Mouse (Mus musculus) spleen, embryonic (tissue): ENCODE results near the gene Epb41l3.

ENCODE experiments used
- CTCF ChIA-PET: fragments of 350-600 bp; sonication (Branson Sonifier 250); formaldehyde crosslinking; loops from one replicate; lab custom pipeline; 2022; lab: Charles Lee

Epb41l3 gene

DNA sequence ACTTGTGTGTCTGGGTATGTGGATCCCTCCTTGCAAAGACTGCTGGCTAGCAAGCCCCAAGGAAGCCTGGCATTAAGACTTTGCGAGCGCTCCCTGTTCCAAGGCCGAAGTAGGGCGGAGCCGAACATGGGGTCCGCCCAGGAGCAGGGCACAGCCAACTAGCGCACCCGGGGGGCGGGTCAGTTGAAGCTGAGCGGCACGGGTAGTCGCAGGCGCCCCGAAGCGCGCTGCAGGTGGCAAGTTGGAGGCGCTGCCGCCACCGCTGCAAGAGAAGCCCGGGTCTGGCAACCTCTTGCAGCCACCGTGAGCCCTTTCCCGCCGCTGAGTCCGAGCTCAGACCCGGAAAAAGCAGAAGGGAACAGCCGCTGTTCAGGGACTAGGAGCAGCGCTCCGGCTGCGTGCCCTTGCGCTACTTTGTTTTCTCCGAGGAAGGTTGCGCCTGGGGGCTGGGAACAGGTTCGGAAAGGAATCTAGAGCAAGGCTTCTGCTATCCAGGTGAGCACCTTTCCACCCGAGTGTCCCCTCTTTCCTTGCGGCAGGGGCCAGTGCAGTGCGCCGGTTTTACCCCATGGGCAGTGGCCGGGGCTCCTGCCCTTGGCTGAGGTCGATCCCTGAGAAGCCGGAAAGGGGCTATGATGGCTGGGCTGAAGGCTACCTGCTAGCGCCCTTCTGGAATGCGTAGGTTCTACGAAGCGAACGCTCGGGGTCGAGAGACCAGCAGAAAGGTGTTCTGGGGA is at the start of gene Epb41l3:
Gene Epb41l3 (plus strand): TSS at position 183 of the 737 bp plus-strand sequence.
- CTCF ChIA-PET: no interaction called here

DNA sequence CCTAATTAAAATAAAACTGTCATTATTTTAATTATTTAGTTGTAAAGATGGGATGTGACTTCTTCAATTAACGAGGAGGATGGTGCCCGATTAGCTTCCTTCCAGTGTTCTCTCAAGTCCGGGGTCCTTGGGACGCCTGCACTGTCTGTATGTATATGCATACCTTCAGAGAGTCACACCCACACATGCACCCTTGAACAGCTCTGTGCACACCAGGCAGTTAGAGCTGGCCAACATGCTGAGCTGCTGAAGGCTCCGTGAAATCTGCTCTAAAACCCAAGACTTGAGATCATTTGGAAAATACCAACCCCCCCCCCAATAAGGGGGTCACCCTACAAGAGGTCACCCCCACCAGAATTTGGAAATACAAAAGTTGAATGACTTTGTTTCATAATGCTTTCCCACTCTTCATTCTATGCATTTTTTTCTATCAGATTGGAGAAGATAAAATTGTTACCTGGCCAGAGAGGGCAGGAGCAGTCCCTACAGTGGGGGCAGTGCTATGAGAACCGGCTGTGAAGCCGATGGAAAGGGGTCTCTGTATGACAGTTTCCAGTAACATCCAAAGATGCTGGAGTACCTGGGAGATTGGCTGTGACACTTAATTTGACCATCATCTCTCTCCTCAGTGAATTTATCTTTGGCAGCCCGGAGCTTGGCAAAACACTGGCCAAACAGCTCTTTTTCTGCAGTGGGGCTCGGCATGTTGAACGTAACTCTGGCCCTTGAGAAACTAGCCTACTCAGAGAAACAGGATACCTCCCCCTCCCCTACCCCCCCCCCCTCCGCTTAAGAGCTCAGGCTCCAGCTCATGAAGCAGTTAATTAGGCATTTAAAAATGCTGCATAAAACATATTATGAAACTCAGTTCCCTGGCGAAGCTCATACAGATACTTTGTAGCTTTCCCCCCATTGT is 36.5 kb upstream of the Epb41l3 start:
- CTCF ChIA-PET: interaction anchor here (0.5 kb wide), 1 partner anchor 606 kb away, joined by 3 read pairs; no protein-coding TSS in a partner anchor

GRCm38 (mm10) chr17:69041516-69041915 is 34.0 kb upstream of the Epb41l3 start:
- CTCF ChIA-PET: no interaction called here

DNA sequence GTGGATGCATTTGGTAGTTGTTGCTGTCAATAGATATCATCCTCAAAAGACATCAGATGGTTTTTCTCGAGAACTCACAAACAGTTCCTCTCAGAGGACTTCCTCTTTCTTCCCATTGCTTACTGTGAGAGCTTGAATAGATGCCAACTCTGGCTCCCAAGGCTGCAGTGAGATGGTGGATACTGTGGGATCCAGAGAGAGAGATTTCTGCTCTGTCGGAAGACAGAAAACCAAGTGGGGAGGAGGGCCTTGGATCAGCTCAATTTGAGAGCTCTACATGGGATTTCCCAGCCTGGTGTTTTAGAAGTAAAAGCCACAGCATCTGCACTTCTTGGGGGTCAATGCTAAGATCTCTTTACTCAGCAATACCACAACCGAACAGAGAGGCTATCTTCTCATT is 26.7 kb upstream of the Epb41l3 start:
- CTCF ChIA-PET: no interaction called here

GRCm38 (mm10) chr17:69054029-69054428 is 21.5 kb upstream of the Epb41l3 start:
- CTCF ChIA-PET: no interaction called here

- CTCF ChIA-PET: no interaction called here
These were observed 15.7 kb upstream of the Epb41l3 start for GRCm38 (mm10) chr17:69059760-69060159.

- CTCF ChIA-PET: no interaction called here
These were observed 15.1 kb upstream of the Epb41l3 start for GRCm38 (mm10) chr17:69060388-69060787.

DNA sequence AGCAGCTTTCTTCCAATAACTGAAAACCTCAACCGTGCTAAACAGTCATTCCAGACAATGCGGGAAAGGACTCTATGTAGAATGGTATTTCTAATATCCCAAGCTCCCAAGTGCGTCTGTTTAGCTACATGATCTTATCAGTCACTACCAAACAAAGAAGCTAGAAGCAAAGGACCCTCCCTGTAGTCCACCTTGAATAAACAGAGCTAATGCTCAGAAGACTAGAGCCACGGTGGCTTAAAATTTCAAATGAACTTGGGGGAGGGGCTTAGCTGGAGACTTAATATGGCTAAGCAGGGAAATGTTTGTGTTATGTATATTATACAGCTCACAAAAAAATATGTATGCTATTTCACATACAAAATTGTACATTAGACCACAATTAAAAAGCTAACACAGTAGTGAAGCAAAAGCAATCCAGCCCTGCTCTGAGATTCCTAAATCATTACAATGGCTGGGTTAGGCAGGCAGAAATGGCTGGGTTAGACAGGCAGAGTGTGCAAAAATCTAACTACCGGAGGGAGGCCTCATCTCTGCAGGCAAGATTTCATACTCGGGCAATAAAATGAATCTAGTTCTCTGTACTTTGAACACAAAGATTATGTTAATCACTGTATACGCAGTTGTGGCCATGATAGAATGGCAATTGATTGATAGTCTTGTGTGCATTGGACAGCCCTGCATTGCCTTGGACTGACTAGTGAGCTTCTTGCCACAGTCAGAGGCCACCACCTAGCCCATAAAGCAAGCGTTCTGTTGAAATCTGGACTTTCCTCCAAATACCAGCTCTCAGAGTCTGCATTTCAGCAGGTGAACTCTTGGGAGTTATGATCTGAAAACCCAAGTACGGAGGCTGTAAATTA is 13.4 kb upstream of the Epb41l3 start:
- CTCF ChIA-PET: no interaction called here

- CTCF ChIA-PET: no interaction called here
These were observed 7.3 kb upstream of the Epb41l3 start for GRCm38 (mm10) chr17:69067937-69068739.

DNA sequence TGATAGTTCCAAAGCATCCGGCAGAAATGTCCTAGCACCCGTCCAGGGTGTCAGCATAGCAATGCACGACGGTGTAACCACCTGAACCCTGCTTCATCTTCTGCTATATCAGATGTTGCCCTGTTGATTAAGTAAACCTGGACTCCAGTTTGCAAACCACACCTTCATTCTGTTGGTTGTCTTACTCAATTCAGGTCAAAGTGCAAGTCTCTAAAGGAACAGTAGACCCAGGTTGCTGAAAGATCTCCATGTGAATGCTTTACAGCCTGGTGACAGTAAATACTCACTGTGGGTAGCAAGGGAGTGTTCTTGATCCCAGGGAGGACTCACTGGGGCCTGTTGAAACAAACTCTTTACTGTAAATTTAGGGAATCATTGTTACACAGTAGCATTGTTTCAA is 1.4 kb upstream of the Epb41l3 start:
- CTCF ChIA-PET: no interaction called here

- CTCF ChIA-PET: no interaction called here
These were observed 749 bp downstream of the Epb41l3 start for GRCm38 (mm10) chr17:69076238-69076625.

DNA sequence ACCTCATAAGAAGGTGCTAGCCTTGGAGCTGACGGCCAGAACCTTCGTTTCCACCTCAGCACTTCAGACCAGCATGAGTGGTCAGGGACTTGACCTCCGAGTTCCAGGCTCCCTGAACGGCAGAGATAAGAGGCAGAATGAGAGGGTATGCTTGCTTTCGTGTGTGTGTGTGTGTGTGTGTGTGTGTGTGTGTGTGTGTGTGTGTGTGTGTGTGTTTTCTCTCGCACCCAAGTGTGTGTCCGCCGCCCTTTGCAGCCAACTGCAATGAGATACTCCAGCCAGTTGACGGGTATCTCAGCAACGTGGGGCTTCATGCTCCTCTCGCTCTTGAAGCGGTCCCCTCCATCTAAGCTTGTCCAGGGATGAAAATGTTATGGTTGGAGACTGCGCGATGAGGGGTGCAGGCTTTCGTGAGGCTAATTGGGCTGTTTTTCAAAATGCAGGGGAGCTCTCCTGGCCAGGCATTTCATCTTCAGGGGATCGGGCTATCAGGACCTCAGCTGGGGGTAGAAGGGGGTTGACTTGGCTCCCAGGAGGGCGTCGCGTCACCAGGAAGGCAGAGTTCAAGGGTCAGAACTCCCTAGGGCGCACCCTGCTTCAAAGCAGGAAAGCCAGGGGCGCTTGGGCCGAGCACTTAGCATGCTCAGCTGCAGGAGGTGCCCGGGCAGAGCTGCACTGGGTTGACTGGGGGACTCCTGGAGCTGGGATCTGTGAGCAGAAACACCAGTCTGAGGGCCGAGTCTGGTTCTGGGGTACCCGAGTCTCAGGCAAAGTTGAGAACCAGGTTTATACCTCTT is 1.5 kb downstream of the Epb41l3 start:
- CTCF ChIA-PET: no interaction called here

GRCm38 (mm10) chr17:69077544-69077920 is 2.0 kb downstream of the Epb41l3 start:
- CTCF ChIA-PET: no interaction called here

- CTCF ChIA-PET: no interaction called here
These were observed 6.8 kb downstream of the Epb41l3 start for GRCm38 (mm10) chr17:69082316-69082715.

DNA sequence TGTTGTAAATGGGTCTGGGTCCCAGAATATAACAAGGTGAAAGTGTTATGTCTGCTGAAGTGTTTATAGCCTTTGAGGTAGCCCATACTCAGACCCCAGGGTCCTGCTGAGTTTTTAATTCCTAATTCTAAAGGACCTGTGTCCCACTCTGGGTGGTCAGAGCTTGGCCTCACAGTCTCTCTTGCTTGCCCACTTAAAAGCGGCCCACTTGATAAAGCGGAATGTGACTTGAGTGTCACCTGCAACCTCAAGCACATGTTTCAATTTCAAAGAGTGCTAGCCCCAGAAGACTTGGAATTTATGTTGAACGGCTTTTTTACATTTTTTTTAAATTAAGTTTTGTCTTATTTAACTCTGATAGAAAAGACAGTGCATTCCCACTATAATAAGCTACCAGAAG is 16.1 kb downstream of the Epb41l3 start:
- CTCF ChIA-PET: no interaction called here

DNA sequence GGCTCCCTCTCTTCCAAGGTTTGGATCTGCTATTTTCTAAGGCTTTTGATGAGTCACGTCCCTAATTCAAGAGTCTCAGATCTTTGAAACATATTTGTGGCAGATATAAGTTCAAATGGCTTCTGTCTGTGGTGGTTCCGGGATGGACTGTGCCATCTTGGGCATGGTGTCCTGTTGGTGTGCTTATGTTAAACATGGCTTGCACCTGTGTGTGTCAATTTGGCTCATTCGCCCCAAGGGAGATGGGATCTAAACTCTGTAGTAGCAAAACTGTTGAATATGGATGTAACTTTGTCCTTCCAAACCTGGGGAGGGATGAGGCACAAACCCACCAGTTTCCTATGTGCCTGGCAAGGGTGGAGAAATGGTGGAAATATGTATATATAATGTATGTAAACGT is 21.6 kb downstream of the Epb41l3 start:
- CTCF ChIA-PET: no interaction called here

DNA sequence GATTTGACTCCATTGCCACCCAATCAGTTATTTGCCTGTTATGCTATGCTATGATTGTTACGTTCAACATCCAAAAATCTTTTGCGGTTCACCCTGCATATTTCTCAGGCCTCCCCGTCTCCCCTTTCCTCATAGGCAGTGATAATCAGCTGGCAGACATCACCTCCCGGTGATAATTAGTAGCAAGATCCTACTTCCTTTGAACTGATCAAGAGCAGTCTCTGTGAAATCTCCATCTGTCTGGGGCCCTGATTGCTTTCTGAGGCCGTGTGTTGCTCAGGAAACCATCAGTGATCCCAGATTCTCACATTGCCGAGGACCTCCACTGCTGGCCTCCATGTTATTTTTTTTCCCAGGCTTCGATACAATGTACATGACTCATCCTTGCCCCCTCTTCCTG is 22.5 kb downstream of the Epb41l3 start:
- CTCF ChIA-PET: no interaction called here

GRCm38 (mm10) chr17:69103326-69103725 is 27.8 kb downstream of the Epb41l3 start:
- CTCF ChIA-PET: no interaction called here

DNA sequence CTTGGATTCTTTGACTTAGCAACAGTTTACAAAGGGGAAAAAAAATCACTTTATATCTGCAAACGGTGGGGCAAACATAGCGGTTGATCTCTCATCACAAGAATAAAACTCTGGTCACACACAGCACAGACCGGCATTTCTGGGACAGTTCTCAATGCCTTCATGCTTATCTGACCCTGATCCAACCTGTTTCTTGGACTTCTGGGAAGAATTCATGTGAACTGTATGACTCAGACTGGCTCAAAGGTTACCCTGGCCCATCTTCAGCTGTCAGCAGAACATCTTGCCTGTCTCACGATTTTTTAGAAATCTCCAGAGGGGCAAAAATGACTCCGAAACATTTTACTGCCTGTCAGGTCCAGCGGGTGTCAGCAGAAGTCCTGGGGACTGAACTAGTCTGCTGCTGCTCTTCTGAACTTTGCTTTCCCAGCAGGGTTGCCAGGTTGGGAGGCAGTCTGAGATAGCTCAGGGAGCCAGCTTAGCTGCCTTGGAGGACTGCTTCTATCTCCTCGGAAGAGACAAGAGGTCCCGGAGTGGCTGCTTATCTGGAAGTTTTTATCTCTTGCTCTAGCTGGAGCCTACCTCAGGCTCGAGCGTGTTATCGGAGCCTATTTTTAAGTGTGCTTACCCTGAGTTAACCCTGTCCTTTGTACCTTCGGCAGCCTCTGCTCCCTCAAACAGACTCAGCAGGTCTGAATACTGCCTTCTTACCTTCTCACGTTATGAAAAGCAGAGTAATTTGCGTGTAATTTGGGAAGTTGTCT is 29.7 kb downstream of the Epb41l3 start:
- CTCF ChIA-PET: interaction anchor here (0.7 kb wide), 1 partner anchor 462 kb away, joined by 3 read pairs; no protein-coding TSS in a partner anchor
